Mouse (Mus musculus) ovary, postnatal 10 days (tissue): ENCODE data around the gene Mul1.

ENCODE experiments used
- DNase-seq: peaks from one replicate; pipeline ENCODE4 v3.0.0; 2022; ENCODE audit warnings: low spot score

Gene Mul1

DNA sequence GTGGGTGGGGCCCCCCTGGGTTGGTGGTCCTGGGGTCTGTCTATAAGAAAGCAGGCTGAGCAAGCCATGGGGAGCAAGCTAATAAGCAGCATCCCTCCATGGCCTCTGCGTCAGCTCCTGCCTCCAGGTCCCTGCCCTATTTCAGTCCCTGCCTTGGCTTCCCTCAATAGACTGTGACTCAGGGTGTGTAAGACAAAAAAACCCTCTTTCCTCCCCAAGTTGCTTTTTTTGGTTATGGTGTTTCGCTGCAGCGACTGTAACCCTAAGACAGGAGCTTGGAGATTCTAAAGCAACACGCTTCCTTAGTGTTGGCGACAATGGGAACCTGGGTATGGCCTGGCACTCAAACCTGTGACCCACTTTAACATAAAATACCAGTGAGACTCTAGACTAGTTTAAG lies 27.0 kb downstream of the Mul1 start:
- no peak for DNase-seq

DNA sequence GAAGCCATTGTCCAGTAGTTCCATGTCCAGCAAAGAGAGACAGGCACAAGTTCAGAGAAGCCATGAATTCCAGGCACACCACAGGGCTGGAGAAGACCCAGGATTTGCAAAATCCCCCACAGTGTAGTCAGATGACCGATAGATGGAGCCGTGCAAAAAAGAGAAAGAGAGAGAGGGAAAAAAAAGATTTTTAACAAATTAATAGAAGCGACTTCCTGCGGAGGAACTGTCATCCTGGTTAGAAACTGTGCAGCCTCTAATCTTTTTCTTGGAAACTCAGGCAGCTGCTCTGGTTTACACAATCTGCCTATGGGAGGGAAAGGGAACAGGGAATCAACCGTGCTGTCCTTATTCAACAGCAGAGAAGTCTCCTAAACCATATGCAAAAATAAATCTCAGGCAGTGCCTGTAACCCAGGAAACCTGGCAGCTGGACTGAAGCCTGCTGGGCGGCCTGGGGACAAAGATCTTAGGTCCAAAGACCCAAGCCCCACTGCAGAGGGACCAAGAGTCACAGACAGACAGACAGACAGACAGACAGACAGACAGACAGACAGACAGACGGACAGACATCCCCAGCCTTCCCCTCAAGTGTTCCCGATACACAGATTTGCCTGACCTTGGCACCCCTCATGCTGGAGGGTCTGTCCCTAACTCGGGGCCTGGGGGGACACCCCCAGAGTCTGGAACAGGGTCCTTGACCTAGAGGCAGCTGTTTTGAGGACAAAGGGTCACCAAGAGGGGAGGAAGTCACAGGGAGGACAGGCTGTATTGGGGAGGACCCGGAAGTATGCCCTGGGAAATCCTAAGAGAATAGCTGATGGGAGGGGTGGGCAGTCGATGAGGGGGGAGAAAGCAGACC lies 28.7 kb downstream of the Mul1 start:
- DNase-seq, result no peak

DNA sequence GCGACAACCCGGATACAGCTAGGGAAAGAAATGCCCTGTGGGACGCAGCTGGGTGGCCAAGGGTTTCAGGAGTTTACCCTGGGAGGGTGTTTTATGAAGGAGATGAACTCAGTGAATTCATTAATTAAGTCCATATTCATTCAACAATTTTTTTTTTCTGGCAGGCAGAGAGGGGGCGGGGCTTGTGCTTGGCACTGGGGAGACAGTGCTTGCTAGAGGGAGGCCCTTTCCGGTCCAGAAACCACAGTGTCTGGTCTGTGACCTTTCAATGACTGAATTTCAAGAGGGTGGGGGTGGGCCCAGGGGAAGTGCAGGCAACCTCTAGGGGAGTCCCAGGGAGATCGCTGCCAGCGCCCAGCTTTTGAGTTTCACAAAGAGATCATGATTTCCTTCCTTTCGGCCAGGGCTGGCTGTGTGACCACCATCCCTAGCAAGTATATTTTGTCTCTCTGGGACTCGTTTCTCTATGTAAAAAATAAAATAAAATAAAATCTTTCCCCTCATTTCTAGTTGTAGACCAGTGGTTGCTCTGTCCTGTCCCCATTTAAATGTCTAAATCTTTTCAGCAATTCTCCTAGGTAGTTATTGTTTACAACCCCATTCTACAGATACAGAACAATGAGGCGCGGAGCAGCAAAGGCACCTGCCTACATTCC lies 29.5 kb downstream of the Mul1 start:
- DNase-seq, result peak; percentile 49

DNA sequence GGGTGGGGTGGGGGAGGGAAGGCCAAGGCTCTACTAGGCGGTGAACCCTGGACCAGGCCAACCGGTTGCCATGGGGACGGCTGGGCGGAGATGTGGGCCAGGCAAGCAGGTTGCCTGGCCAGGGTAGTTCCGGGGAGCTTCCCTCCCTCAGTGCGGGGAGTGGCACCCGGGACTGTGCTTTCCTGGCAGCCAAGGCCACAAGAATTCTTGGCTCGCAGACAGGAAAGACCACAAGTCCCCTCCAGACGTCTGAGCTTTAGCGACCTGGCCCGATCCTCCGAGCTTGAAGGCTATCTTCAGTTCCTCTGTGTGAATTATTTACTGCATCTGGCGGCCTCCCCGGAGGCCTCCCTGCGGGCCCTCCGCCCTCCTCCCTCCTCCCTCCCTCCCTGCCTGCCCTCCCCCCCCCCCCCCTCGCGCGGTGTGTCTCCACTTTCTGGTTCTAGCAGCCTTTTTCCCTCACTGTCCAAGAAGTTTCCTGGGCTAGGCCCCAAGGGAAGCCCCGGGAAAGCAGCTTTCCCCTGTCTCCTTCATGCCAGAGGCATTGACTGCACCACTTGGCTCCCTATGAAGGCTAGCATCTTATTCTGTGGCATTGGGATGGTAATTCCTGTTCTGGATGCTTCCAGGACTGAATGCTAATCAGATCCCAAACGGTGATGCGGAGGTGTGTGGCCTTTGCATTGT lies 30.3 kb downstream of the Mul1 start:
- DNase-seq, result peak; percentile 51

DNA sequence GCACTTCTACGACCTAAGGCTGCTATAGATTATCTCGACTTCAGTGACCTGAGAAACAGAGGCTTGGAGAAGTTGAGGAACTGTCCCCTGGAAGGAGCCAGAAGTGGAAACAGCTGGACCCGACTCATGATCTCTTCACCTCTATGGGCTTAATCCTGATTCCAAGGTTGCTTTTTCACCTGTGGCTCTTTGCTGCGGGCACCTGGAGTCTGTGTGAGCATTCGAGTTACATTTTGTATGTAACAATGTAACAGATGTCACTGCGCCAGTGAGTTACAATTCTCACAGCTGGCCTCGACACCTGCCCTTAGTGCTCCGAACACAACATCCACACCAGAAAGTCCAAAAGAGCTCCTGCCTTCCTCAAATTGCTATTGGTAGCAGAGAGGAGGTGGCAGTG lies 31.0 kb downstream of the Mul1 start:
- no peak for DNase-seq

DNA sequence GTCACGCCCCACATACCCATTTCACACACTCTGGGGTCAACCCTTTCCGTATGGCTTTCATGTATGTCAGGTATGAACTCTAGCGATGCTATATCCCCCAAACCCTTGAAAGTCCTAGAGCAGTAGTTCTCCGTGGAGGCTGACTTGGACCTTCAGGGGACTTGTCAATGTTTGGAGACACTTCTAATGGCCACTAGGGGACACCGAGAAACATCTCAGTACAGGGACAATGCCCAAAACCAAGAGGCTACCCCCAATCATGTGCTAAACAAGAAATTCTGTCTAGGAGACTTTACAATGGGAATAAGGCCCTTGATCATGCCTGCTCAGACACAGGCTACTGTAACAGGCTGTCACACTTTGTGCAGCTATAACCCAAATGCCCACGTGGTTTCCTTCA lies 32.2 kb downstream of the Mul1 start:
- no peak for DNase-seq

DNA sequence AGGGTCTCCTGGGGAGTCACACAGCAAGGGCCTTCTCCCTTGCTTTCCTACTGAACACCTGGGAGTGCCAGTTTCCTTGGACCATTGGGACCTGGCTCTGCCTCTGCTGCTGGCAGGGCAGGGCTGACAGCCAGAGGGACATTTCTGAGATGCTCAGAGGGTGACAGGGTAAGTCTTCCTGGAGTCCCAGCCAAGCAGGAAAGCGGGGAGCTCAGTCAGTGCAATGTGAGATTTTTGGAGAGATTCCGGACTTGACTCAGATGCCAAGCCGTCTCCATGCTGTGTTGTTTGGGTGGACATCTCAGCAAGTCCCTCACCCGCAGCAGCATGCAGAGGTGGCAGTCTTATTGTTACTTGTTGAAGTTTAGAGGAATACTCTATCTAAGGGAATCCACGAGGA lies 33.0 kb downstream of the Mul1 start:
- no peak for DNase-seq

DNA sequence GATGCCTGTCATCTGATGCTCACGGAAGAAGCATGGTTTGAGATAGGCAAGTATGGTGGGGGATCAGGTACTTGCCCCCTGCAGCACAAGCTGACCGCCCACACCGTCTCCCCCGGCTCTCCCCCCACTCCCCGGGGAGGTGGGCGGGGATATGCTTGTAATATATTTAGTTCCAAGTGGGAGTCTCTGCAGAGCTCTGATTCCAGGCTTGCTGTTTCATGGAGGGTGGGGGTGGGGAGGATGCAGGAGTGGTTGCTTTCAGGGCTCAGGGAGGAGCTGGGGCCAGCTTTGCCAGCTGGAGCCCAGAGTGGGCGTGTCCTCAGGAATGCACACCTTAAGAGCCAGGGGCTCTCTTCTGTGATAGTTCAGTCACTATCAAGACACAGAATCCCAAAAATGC lies 34.6 kb downstream of the Mul1 start:
- DNase-seq, result no peak

DNA sequence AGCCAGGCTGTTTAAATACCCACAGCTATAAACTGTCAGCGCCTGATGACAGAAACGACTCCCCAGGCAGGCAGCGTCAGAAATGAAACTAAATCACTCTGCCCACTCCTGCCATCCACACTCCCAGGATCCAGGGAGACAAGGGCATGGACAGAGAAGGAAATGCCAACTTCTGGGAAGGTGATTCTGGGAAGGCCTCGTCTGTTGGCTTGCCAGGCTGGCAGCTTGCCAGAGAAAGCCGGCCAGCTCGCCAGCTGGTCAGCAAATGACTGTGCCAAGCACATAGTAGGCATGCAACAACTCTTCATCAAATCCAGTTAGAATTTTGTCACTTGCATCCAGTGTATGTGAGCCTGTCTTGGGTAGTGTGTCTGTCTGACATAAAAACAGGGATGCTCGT lies 36.8 kb downstream of the Mul1 start:
- DNase-seq, result no peak

DNA sequence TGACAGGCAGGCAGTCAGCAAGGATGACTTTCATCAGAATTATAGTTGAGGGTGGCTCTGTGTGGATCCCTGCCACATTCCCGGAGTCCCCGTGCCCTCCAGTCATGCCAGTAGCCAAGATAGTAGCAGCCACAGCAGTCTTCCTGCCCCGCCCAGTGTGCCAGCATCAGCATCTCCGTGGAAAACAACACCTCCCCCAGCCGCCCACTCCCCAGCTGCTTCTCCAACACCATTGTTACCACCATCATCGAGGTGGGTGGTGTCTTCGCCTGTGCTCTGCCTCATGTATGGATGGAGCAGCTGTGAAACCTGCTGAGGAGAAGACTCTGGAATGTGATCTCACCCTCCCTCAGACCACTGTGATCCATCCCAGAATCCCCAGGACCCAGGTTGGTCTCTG lies 45.1 kb downstream of the Mul1 start:
- DNase-seq, result no peak

DNA sequence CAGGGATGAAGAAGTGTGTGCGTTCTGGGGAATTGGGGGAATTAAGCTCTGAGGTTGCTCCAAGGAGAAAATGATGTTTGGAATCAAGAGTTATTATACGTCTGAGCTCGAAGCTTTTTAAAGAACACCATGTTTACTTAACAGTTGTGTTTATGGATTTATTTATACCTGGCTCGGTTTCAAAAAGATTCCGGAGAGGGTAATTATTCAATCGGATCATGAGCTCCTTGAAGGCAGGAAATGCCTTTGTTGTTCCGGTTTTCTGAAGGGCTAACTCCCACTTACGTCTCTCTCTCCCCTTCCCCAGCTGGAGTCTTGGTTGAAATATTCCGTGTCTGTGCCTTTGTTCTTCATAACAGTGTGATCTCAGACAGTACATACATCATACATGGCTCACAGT lies 46.5 kb downstream of the Mul1 start:
- no peak for DNase-seq

DNA sequence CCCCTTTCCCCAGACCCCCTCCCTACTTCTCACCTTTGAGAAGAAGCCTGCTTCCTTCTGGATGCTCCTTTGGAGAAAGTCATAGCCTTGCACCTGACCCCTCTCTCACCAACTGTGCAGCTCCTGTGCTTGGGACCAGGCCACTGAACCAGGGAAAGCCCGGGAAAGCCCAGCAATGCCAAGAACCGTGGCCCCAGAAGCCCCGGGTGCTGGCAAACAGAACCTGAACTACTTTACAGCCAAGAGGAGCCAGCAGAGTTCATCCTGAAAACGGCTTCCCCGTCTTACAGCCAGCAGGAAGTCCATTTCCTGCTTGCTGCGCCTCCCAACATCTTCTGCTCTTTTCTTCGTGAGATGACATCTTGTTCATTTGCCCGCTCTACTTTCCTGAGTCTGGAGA lies 48.2 kb downstream of the Mul1 start:
- DNase-seq, result no peak

DNA sequence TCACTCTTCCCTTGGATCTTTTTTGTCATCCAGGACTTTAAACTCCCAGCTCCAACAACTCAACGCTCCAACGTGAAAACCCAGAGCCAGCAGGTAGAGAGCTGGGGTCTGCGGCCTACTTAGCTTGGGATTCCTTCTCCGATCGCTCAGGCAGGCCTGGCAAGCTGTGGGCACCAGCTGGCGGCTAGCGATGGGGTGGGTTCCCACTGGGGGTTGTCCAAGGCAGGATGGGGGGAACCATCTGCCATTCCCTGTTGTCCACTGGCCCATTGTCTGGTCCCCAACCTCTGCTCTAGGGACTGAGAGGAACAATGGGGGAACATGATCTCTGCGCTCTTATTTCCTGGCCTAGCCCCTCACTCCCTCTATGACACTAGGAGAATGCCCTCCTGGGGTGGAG lies 53.8 kb downstream of the Mul1 start:
- DNase-seq, result no peak

DNA sequence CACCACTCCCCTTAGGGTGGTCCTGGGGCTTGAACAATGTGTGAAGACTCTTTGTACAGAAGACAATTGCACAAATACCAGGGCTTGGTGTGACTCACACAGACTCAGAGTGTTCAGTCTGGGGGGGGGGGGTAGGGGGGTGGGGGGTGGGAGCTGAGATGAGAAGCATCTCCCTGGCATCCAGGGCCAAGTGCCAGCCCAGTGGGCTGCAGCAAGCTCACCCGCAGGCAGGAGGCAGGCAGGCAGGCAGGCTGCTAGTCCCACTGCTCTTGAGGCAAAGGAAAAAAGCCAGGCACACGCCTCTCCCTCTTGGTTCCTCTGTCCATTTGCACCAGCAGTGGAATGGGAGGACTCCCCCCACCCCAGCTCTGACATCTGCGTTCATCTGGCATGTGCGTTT lies 56.6 kb downstream of the Mul1 start:
- DNase-seq, result no peak
